Mouse (Mus musculus): Measurements from ENCODE around the gene Hist2h3b.

GRCm38 (mm10) chr3:96235836-96236235, 32.6 kb upstream of the Hist2h3b start:
- TF ChIP-seq POLR2A (IDR thresholded peaks at IDR 0.05; ENCODE audit: low read depth, low read length): no peak
- TF ChIP-seq CTCF (conservative IDR thresholded peaks at IDR 0.05; ENCODE audit: insufficient read depth, insufficient read length, low read depth, low read length): no peak
